Mouse (Mus musculus) lung, adult 2 months (tissue): ENCODE data around the gene Wdr37.

Experiments used
- CTCF ChIP-seq: fragments of 200-500 bp; IDR thresholded peaks from 2 replicates; pipeline ENCODE4 v1.5.1; 2011; ENCODE audit warnings: mild to moderate bottlenecking, low read length, control low read depth; ENCODE audit not compliant: insufficient read depth
- POLR2A ChIP-seq: fragments of 200-500 bp; IDR thresholded peaks from 2 replicates; pipeline ENCODE4 v1.6.1; 2011; ENCODE audit warnings: low read depth, mild to moderate bottlenecking, control low read depth, low read length, borderline replicate concordance; ENCODE audit errors: extremely low read depth

GRCm38 (mm10) chr13:8805931-8806330, 65.8 kb downstream of the Wdr37 start:
- TF ChIP-seq POLR2A: no peak
- no peak for TF ChIP-seq CTCF
